Mouse (Mus musculus) left cerebral cortex, adult 18-20 months (tissue): ENCODE measurements around the gene Clec4n. TPM values are rescaled to one million over a fixed set of nuclear protein-coding genes. Genes with fewer than 3 reads are reported as not detected.
"Not testable (repeated sequence)": the region's sequence is repeated elsewhere in the genome, so short reads cannot be mapped to it uniquely, and the experiment has no call there.

ENCODE experiments used
- DNase-seq, 2 experiments: peaks; one replicate each; pipeline ENCODE4 v3.0.0; 2021 to 2022; ENCODE audit warnings: low spot score in 2 of 2, mixed read lengths in 1 of 2
- total RNA-seq, 2 experiments: library from RNA; stranded (reverse); gene quantifications; 2 replicates each; pipeline ENCODE4 v1.2.3; 2021

Gene Clec4n
- total RNA-seq, 2 experiments from 2014 or later, result 0.33 TPM; not detected in 1

GRCm38 (mm10) chr6:123289753-123290152 lies 60.1 kb downstream of the Clec4n start, which contains the start of gene Clec4e:
TSS of gene Clec4e (minus strand) at chr6:123289870.
- DNase-seq, result no peak

GRCm38 (mm10) chr6:123292751-123293400 lies 63.2 kb downstream of the Clec4n start:
- no peak for DNase-seq

GRCm38 (mm10) chr6:123293509-123293908 lies 63.9 kb downstream of the Clec4n start:
- not testable (repeated sequence) for DNase-seq

Other genes starting within 250 kb of the Clec4n start
- gene Clec4a4, start 239.5 kb upstream of the Clec4n start, total RNA-seq, result not detected
- not detected for gene Clec4b1, start 179.9 kb upstream of the Clec4n start, total RNA-seq
- 1 to 10 TPM; 2.3 to 3.3 TPM for gene Clec4a2, start 123.4 kb upstream of the Clec4n start, total RNA-seq
- gene Clec4b2, start 57.0 kb upstream of the Clec4n start, total RNA-seq, result not detected
- gene Clec4d, start 32.3 kb downstream of the Clec4n start, total RNA-seq, result not detected
- gene Clec4e, start 60.0 kb downstream of the Clec4n start, total RNA-seq, result not detected
- gene Vmn2r19, start 78.5 kb downstream of the Clec4n start, total RNA-seq, result not detected
- gene Vmn2r20, start 188.3 kb downstream of the Clec4n start, total RNA-seq, result not detected